Mouse (Mus musculus): ENCODE data around the gene Ctc1.

DNA sequence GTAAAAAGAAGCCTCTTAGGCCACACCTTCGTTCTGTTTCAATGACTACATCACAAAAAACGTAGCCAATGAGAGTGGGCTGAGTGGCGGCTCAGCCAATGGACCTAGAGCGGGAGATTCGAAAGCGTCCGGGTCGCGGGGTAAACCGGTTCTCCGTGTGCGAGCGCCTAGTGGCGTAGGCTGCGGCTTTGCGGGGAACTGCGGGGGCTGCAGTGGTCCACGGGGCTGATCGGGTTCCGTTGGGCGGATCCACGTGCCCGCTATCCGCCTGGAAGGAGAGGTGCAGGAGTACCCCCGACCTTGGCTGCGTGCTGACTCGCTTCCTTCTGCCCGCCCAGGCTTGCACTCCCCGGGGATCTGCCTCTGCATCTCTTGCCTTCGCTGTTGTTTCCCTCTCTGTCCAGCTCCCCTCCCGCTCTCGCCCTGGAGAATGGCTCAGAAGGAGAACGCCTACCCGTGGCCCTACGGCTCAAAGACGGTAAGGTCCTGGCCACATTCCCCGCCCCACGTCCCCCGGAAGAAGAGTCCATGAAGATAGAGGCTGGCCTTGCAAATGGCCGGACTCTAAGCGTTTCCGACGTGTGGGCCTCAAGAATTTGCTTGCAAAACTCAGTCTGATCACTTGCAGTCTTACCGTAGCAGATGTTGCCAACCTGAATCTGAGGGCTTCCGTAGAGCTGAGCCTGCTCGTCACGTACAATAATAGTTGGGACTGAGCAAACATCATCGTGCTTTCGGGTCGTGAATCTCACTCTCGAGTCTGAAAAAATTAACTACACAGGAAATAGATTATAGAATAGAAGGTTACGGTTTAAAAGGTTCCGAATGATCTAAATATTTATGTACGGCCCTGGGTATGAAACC is 30.1 kb downstream of the Ctc1 start, which contains the start of gene Aurkb:
- TF ChIP-seq CTCF (conservative IDR thresholded peaks at IDR 0.05; ENCODE audit: low read length) (no peak), NANOG (IDR thresholded peaks at IDR 0.05; ENCODE audit: borderline replicate concordance, low read length) (no peak)

Measured in E14TG2a.4 (cell line).